Mouse (Mus musculus) thymus, postnatal 25 days (tissue): ENCODE results near the gene Syt2.

Experiments used
- DNase-seq: peaks from one replicate; pipeline ENCODE4 v3.0.0; 2022

Gene Syt2

GRCm38 (mm10) chr1:134775631-134776030 lies 129.2 kb downstream of the Syt2 start:
- DNase-seq, result no peak

GRCm38 (mm10) chr1:134777201-134777885 lies 130.9 kb downstream of the Syt2 start:
- DNase-seq, result no peak

GRCm38 (mm10) chr1:134777936-134778548 lies 131.6 kb downstream of the Syt2 start:
- DNase-seq, result peak; percentile 38

- no peak for DNase-seq
These were observed 136.3 kb downstream of the Syt2 start for GRCm38 (mm10) chr1:134782797-134783196.

- no peak for DNase-seq
These were observed 137.5 kb downstream of the Syt2 start for GRCm38 (mm10) chr1:134783958-134784357.

- DNase-seq, result no peak
These were observed 138.0 kb downstream of the Syt2 start for GRCm38 (mm10) chr1:134784481-134784880.

- no peak for DNase-seq
These were observed 138.4 kb downstream of the Syt2 start for GRCm38 (mm10) chr1:134784911-134785310.

GRCm38 (mm10) chr1:134788096-134788495 lies 141.6 kb downstream of the Syt2 start:
- DNase-seq, result no peak

GRCm38 (mm10) chr1:134790716-134791439 lies 144.4 kb downstream of the Syt2 start:
- no peak for DNase-seq

- no peak for DNase-seq
These were observed 145.0 kb downstream of the Syt2 start for GRCm38 (mm10) chr1:134791456-134791855.

GRCm38 (mm10) chr1:134796076-134796475 lies 149.6 kb downstream of the Syt2 start:
- no peak for DNase-seq

GRCm38 (mm10) chr1:134796536-134796935 lies 150.1 kb downstream of the Syt2 start:
- no peak for DNase-seq

GRCm38 (mm10) chr1:134801758-134802157 lies 155.3 kb downstream of the Syt2 start:
- DNase-seq, result no peak

GRCm38 (mm10) chr1:134803286-134804117 lies 157.0 kb downstream of the Syt2 start:
- no peak for DNase-seq

GRCm38 (mm10) chr1:134804373-134804772 lies 157.9 kb downstream of the Syt2 start:
- no peak for DNase-seq

- no peak for DNase-seq
These were observed 159.0 kb downstream of the Syt2 start for GRCm38 (mm10) chr1:134805471-134805870.
